Mouse (Mus musculus) liver, embryonic 14.5 days (tissue): Measurements from ENCODE around the gene Stau1. TPM values are rescaled to one million over a fixed set of nuclear protein-coding genes. Genes with fewer than 3 reads are reported as not detected.

Experiments
- ATAC-seq: fragments of 200-750 bp; cut with Nextera tagmentation; 2 replicates; pipeline ENCODE4 v1.8.0; 2017; ENCODE audit warnings: moderate number of reproducible peaks, mild to moderate bottlenecking, moderate library complexity; ENCODE audit not compliant: insufficient read depth
- DNase-seq, 3 experiments: peaks; one replicate each; pipeline ENCODE4 v3.0.0-alpha.2; 2012 to 2013; ENCODE audit warnings: low read depth in 3 of 3, low spot score in 3 of 3
- H3K27ac ChIP-seq: fragments of 300-500 bp; sonication (generic); 2 replicates; pipeline ENCODE4 v1.5.1; 2014; ENCODE audit warnings: moderate library complexity, mild to moderate bottlenecking, control low read depth, inconsistent platforms
- H3K27me3 ChIP-seq: fragments of 300-500 bp; sonication (generic); 2 replicates; pipeline ENCODE4 v1.6.1; 2014; ENCODE audit warnings: mild to moderate bottlenecking, low read length, moderate library complexity; ENCODE audit not compliant: control insufficient read depth, insufficient read depth
- H3K36me3 ChIP-seq: fragments of 300-500 bp; sonication (generic); replicated peaks from 2 replicates; pipeline ENCODE4 v1.6.1; 2014; ENCODE audit warnings: low read depth; ENCODE audit not compliant: control insufficient read depth, insufficient read depth
- H3K4me1 ChIP-seq, 2 experiments: fragments of 200-500 bp in 1 of 2; fragments of 300-500 bp in 1 of 2; sonication (generic) in 1 of 2; replicated peaks; 2 replicates each; pipeline ENCODE4 v1.6.1; 2012 to 2014; ENCODE audit warnings: antibody characterized with exemption in 1 of 2, inconsistent platforms in 1 of 2, low read length in 1 of 2; ENCODE audit not compliant: control insufficient read depth in 2 of 2, insufficient read depth in 2 of 2
- H3K4me2 ChIP-seq: fragments of 300-500 bp; sonication (generic); 2 replicates; pipeline ENCODE4 v1.6.1; 2014; ENCODE audit warnings: low read depth, mild to moderate bottlenecking, control low read depth, moderate library complexity
- H3K4me3 ChIP-seq, 2 experiments: fragments of 200-500 bp in 1 of 2; fragments of 300-500 bp in 1 of 2; sonication (generic) in 1 of 2; 2 replicates each; pipeline ENCODE4 v1.5.1; 2012 to 2014; ENCODE audit warnings: low read depth in 2 of 2, low read length in 2 of 2, mild to moderate bottlenecking in 2 of 2, control low read depth in 1 of 2, inconsistent platforms in 1 of 2, moderate library complexity in 1 of 2; ENCODE audit not compliant: insufficient read depth in 1 of 2
- H3K9ac ChIP-seq: fragments of 300-500 bp; sonication (generic); replicated peaks from 2 replicates; pipeline ENCODE4 v1.6.1; 2014; ENCODE audit warnings: mild to moderate bottlenecking, control low read depth, moderate library complexity
- H3K9me3 ChIP-seq: fragments of 300-500 bp; sonication (generic); 2 replicates; pipeline ENCODE4 v1.6.1; 2016; ENCODE audit warnings: low read length, mixed read lengths; ENCODE audit not compliant: control insufficient read depth
- CTCF ChIP-seq: IDR thresholded peaks from 2 replicates; pipeline ENCODE4 v1.5.1; 2016; ENCODE audit warnings: antibody characterized with exemption, low read depth, control low read depth
- EP300 ChIP-seq: IDR thresholded peaks from 2 replicates; pipeline ENCODE4 v1.6.1; 2016; ENCODE audit warnings: antibody characterized with exemption, low read depth
- WGBS: fragments of 180-500 bp; shearing (Covaris S2); extraction: QIAGEN DNeasy Blood & Tissue Kit; methylation state at CpG from one replicate; pipeline ENCODE4 v1.1.7; 2014; ENCODE audit not compliant: insufficient replicate concordance; 5-methylcytosine and 5-hydroxymethylcytosine counted together
- polyA plus RNA-seq, 2 experiments: library from polyadenylated mRNA; depleted of rRNA in 1 of 2; stranded (reverse) in 1 of 2; unstranded in 1 of 2; fragments of >200 nt; fragmentation: Nextera tagmentation in 1 of 2; extraction: Ambion mirVana in 1 of 2; gene quantifications; 2 replicates each; pipeline versions ENCODE4 v1.2.1 to v1.2.3; 2012 to 2014

Stau1 gene
- polyA plus RNA-seq, 2 experiments: 11.4 to 15.6 TPM

DNA sequence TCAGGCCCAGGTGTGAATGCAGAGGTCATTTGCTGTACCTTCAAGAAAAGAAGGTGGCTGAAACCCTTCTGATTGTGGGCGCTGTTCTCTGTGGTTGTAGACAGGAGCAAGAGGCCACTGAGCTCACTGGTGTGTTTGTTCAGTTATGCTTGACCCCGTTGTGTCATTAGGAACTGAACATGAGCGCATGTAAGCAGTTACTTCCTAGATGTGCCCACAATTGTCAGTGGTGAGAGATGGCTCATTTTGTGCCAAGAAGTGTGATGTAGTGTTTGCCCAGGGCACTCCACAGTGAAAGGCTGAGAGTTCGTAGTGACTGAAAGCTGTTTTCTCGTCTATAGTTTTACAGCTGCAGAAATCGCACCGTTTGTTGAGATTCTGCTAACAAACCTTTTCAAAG lies 60.5 kb downstream of the Stau1 start:
- ATAC-seq: no peak
- 90% methylated on average over 7 of the region's 7 CpGs for WGBS

DNA sequence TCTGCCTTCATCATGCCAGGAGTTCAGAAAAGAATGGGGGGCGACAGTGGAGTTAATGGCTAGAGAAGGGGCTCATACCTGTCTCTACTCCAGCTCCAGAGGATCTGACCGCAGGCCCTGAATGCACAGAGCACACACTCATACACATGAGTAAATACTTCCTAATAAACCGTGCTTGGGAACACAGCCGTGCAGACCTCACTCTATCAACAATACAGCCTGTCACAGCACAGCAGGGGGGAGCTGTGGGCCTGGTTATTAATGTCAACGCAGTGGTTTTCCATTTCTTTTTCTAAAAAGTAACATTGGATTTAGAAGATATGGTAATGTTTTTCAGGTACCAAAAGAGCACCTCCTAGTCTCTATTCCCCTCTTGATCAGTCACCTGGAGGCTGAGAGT lies 61.7 kb downstream of the Stau1 start:
- no peaks in the 10 kb centered on the region for H3K9me3 ChIP-seq
- WGBS: 92% methylated on average over 5 of the region's 5 CpGs
- H3K4me1 ChIP-seq: no peaks in the 10 kb centered on the region
- no peak overlapping the region for H3K27ac ChIP-seq
- no peak overlapping the region for H3K4me2 ChIP-seq
- H3K27me3 ChIP-seq: no peaks in the 10 kb centered on the region
- ATAC-seq (no peak), DNase-seq (no peak)
- H3K9ac ChIP-seq: no peak overlapping the region
- peaks cover 71% of the 10 kb centered on the region for H3K36me3 ChIP-seq
- H3K4me3 ChIP-seq: no peak overlapping the region
- TF ChIP-seq EP300: no peak

More for the DNA sequence above, 60.5 kb downstream of the Stau1 start:
- H3K4me1 ChIP-seq: no peaks in the 10 kb centered on the region
- no peaks in the 10 kb centered on the region for H3K9me3 ChIP-seq
- H3K4me3 ChIP-seq: no peak overlapping the region
- H3K9ac ChIP-seq: no peak overlapping the region
- no peak overlapping the region for H3K4me2 ChIP-seq
- TF ChIP-seq EP300 (no peak), CTCF (no peak)
- peaks cover 70% of the 10 kb centered on the region for H3K36me3 ChIP-seq
- H3K27me3 ChIP-seq: no peaks in the 10 kb centered on the region
- DNase-seq: no peak
- H3K27ac ChIP-seq: no peak overlapping the region

DNA sequence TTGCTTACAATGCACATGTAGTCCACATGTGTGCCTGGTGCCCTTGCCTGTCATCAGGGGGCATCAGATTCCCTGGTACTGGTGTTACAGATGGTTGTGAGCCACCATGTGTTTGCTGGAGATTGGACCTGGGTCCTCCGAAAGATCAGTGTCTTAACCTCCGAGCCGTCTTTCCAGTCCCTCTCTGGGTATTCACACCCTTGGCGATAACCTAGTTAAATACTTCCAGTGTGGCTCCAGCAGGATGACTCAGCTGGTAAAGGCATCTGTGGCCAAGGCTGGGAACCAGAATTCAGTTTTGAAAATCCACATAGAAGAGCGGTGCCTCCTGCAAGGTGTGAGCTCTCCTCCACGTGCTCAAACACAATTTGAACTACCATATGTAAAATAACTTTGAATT lies 62.2 kb downstream of the Stau1 start:
- Histone ChIP-seq H3K9me3 (no peaks in the 10 kb centered on the region), H3K36me3 (peaks cover 71% of the 10 kb centered on the region)
- WGBS: 77% methylated on average over 6 of the region's 6 CpGs

DNA sequence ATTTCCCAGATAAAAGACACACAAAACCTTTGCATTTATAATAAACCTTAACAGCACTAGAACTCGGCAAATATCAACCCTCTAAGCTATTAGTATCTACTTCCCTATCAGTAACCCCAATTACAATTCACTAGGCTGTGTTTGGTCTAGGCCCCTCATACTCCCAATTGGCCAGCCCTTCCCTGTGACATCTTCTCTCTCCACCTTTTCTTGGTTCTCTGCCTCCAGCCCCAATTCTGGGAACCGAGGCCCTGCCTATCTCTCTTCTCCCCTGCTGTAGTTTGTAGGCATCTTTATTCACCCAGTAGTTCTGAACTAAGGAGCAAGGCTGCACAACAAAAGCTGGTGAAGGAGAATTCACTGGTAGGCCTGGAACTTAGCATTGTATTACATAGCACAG lies 72.1 kb downstream of the Stau1 start:
- H3K4me2 ChIP-seq: peak overlapping the region; percentile 0; the same call in 1 of the 2 replicates
- TF ChIP-seq CTCF (no peak), EP300 (no peak)
- no peak overlapping the region for H3K27ac ChIP-seq
- H3K27me3 ChIP-seq: no peaks in the 10 kb centered on the region
- peak; percentile 72; the same call in 1 of the 2 replicates for ATAC-seq
- no peak overlapping the region; a peak in 1 of 4 replicates for H3K4me3 ChIP-seq
- peak in 1 of 3 experiments; percentile 30 for DNase-seq
- no peaks in the 10 kb centered on the region for H3K4me1 ChIP-seq
- H3K9me3 ChIP-seq: no peaks in the 10 kb centered on the region
- peaks cover 63% of the 10 kb centered on the region for H3K36me3 ChIP-seq
- 45% methylated on average over 2 of the region's 2 CpGs for WGBS
- no peak overlapping the region for H3K9ac ChIP-seq

More for the DNA sequence above, 62.2 kb downstream of the Stau1 start:
- TF ChIP-seq CTCF (no peak), EP300 (no peak)
- H3K4me2 ChIP-seq: no peak overlapping the region
- H3K27ac ChIP-seq: no peak overlapping the region
- DNase-seq (no peak), ATAC-seq (no peak)
- no peaks in the 10 kb centered on the region for H3K27me3 ChIP-seq
- no peak overlapping the region for H3K4me3 ChIP-seq
- H3K4me1 ChIP-seq: no peaks in the 10 kb centered on the region
- no peak overlapping the region for H3K9ac ChIP-seq

DNA sequence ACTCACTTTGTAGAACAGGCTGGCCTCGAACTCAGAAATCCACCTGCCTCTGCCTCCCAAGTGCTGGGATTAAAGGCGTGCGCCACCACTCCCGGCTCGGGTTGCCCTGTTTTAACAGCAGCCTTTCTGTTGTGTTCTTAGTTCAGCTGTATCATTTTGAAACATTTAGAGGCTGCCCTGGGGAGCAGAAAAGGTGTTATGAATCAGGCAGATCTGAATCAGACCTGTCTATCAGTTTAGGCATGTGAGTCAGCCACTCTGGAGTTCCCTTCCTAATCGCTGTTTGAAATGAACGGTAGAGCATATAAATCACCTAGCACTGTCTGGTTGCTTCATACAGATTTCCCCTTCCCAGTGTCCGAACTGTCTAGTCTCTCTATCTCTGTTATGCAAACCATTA lies 85.6 kb downstream of the Stau1 start:
- DNase-seq: no peak
- WGBS: 80% methylated on average over 8 of the region's 8 CpGs
- Histone ChIP-seq H3K27me3 (no peaks in the 10 kb centered on the region), H3K36me3 (peaks cover 8% of the 10 kb centered on the region), H3K9ac (no peak overlapping the region), H3K9me3 (no peaks in the 10 kb centered on the region), H3K4me1 (peaks cover 3 to 5% of the 10 kb centered on the region in 2 experiments; a peak in 3 of 4 replicates), H3K4me3 (no peak overlapping the region), H3K27ac (no peak overlapping the region), H3K4me2 (no peak overlapping the region)
- no peak for ATAC-seq
- TF ChIP-seq CTCF (no peak), EP300 (no peak)
